Mouse (Mus musculus) bone marrow, adult 2 months (tissue): ENCODE measurements around the gene Itga9.

ENCODE experiments used
- CTCF ChIP-seq: fragments of 200-500 bp; IDR thresholded peaks from 2 replicates; pipeline ENCODE4 v1.5.1; 2011; ENCODE audit warnings: low read length, control low read depth; ENCODE audit not compliant: control insufficient read depth, insufficient read depth
- POLR2A ChIP-seq: fragments of 200-500 bp; IDR thresholded peaks from 2 replicates; pipeline ENCODE4 v1.6.1; 2011; ENCODE audit warnings: low read depth, mild to moderate bottlenecking, control low read depth, low read length, borderline replicate concordance; ENCODE audit not compliant: control insufficient read depth

- TF ChIP-seq POLR2A (no peak), CTCF (no peak)
Observed at GRCm38 (mm10) chr9:118793151-118793785, 186.8 kb downstream of the Itga9 start.
